Mouse (Mus musculus): Measurements from ENCODE around the gene Atp6v1d. TPM values are rescaled to one million over a fixed set of nuclear protein-coding genes. Genes with fewer than 3 reads are reported as not detected.

The Atp6v1d gene
- total RNA-seq (2021) = 10 to 100 TPM; 48.4 to 57.7 TPM
- long read RNA-seq, experiment 1, transcript Atp6v1d-201 (9 exons, 3,667 nt) = major isoform, 50 of 60 reads
- long read RNA-seq, experiment 1, partial matches to known transcripts = 3 of 60 reads
- long read RNA-seq, experiment 1, other reads (novel, unspliced or antisense) = 7 of 60 reads
- long read RNA-seq, experiment 2, transcript Atp6v1d-201 (9 exons, 3,667 nt) = major isoform, 85 of 93 reads
- long read RNA-seq, experiment 2, partial matches to known transcripts = 3 of 93 reads
- long read RNA-seq, experiment 2, other reads (novel, unspliced or antisense) = 5 of 93 reads

GRCm38 (mm10) chr12:78861496-78862253 lies at the start of gene Atp6v1d, which contains the start of gene Eif2s1:
TSS of gene Atp6v1d (minus strand) at chr12:78861638.
TSS of gene Eif2s1 (plus strand) at chr12:78861819.
- DNase-seq (ENCODE audit: low spot score in 2 of 2) = peak; percentile 89 to 97

- no peak for DNase-seq (ENCODE audit: low spot score in 2 of 2)
Observed at GRCm38 (mm10) chr12:78910684-78911461, 49.4 kb upstream of the Atp6v1d start.

- no peak for DNase-seq (ENCODE audit: low spot score in 2 of 2)
Observed at GRCm38 (mm10) chr12:78908081-78908605, 46.7 kb upstream of the Atp6v1d start.

DNA sequence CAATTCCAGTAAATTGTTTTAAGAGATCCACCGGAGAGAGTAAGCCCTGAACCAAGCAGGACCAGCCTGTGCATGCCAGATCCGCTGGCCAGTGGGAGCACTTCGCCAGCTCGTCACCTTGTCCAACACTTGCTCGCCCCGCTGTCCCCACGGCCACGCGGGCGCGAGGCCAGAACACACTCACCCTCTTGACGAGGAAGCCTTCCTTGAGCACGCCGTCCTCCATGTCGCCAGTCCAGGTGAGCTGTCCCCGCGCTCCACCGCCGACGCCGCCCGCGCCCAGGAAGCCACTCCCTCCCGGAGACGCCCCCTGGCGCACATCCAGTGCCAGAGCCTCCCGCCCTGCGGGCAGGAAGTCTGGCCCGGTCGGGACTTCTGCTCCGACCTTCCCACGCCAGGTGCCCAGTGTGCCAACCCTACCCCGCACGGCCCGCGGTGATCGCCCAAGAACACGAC lies 45.3 kb upstream of the Atp6v1d start, which contains the start of gene Plek2:
Gene Plek2, minus strand, starts transcription at position 258 of the 456 bp plus-strand sequence.
- peak; percentile 43 to 56 for DNase-seq (ENCODE audit: low spot score in 2 of 2)

GRCm38 (mm10) chr12:78904499-78904898 lies 43.1 kb upstream of the Atp6v1d start:
- no peak for DNase-seq (ENCODE audit: low spot score in 2 of 2)

GRCm38 (mm10) chr12:78903313-78903712 lies 41.9 kb upstream of the Atp6v1d start:
- no peak for DNase-seq (ENCODE audit: low spot score in 2 of 2)

GRCm38 (mm10) chr12:78901467-78901866 lies 40.0 kb upstream of the Atp6v1d start:
- no peak for DNase-seq (ENCODE audit: low spot score in 2 of 2)

GRCm38 (mm10) chr12:78897861-78898260 lies 36.4 kb upstream of the Atp6v1d start:
- no peak for DNase-seq (ENCODE audit: low spot score in 2 of 2)

GRCm38 (mm10) chr12:78891149-78891548 lies 29.7 kb upstream of the Atp6v1d start:
- DNase-seq (ENCODE audit: low spot score in 2 of 2) = no peak

- no peak for DNase-seq (ENCODE audit: low spot score in 2 of 2)
Observed at GRCm38 (mm10) chr12:78890062-78890461, 28.6 kb upstream of the Atp6v1d start.

DNA sequence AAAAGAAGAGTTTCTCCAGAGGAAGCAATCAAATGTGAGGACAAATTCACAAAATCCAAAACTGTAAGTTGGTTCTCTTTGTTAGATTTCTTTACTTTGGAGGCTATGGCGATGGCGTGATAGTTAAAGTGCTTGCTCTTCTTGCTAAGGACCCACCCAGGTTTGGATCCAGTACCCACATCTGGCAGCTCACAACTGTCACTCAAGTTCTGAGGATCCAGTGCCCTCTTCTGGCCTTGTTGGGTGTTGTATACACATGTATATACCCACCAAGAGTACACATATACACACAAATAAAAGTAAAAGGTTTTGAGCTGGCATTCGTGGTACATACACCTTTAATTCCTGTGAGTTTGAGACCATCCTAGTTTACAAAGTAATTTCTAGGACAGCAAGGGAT lies 13.1 kb upstream of the Atp6v1d start:
- DNase-seq (ENCODE audit: low spot score in 2 of 2) = no peak

GRCm38 (mm10) chr12:78868115-78868514 lies 6.7 kb upstream of the Atp6v1d start:
- DNase-seq (ENCODE audit: low spot score in 2 of 2) = no peak

DNA sequence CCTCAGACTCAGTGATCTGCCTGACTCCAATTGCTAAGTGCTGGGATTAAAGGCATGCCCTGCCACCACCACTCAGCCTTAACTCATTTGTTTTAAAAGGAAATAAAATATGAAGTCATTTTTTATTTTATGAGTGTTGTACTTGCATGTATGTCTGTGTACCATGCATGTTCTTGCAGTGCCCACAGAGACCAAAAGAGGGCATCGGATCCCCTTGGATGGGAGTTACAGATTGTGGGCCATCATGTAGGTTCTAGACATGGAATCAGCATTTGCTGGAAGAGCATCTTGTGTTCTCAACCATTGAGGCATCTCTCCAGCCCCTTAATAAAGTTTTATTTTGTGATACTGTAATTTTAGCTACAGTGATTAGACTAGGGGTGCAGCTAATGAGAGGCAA lies 4.0 kb upstream of the Atp6v1d start:
- DNase-seq (ENCODE audit: low spot score in 2 of 2) = no peak

GRCm38 (mm10) chr12:78862254-78862730 lies 854 bp upstream of the Atp6v1d start:
- DNase-seq (ENCODE audit: low spot score in 2 of 2) = no peak

GRCm38 (mm10) chr12:78860921-78861495 lies 430 bp downstream of the Atp6v1d start:
- no peak for DNase-seq (ENCODE audit: low spot score in 2 of 2)

GRCm38 (mm10) chr12:78848246-78848645 lies 13.2 kb downstream of the Atp6v1d start:
- DNase-seq (ENCODE audit: low spot score in 2 of 2) = no peak

GRCm38 (mm10) chr12:78842429-78842828 lies 19.0 kb downstream of the Atp6v1d start:
- DNase-seq (ENCODE audit: low spot score in 2 of 2) = no peak

DNA sequence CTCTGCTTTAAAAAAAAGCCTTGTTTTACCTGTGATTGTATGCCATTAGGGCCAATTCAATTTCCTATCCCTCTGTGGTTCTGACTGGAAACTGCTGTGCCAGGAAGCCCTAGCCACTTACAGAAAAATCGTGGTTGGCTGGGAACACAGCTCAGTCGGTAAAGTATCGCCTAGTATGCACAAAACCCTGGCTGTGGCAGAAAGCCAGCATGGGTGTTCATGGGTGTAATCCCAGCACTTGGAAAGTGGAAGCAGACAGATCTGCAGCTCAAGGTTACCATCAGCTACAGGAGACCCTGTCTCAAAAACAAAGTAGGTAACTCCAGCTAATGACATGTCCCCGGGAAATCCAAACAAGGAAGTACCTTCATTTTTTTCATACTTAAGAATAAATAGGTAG lies 21.5 kb downstream of the Atp6v1d start:
- no peak for DNase-seq (ENCODE audit: low spot score in 2 of 2)

DNA sequence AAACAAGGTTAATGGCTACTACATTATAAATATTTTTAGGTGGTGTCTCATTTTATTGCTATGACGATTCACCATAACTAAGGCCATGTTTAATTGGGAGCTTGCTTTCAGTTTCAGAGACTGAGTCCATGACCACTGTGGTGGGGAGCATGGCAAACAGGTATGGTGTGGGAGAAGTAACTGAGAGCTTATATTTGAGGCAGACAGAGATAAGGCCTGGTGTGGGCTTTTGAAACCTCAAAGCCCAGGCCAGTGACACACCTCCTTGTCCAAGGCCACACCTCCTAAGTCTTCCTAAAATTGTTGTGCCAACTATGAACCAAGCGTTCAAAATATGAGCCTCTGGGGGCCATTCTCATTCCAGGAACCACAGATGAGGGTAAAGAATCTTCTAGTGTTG lies 26.9 kb downstream of the Atp6v1d start:
- no peak for DNase-seq (ENCODE audit: low spot score in 2 of 2)

GRCm38 (mm10) chr12:78814437-78814836 lies 47.0 kb downstream of the Atp6v1d start:
- no peak for DNase-seq (ENCODE audit: low spot score in 2 of 2)

DNA sequence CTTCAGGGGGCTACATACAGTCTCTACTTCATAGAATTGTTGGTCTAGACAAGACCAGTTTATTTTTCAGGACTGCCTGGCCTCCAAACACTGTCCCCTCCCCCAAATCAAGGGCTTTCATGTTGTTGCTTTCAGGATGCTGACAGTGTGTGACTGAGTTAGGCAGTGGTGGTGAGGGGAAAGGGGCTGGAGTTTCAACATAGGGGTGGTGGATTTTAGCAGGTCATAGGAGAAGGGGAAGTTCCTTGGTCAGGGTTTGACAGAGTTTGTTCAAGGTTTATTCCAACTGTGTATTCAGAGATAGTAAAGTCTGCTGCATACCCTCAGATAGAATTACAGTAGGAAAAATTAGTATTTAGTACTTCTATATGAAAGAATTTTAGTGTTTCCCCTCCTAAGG lies 59.6 kb downstream of the Atp6v1d start:
- no peak for DNase-seq (ENCODE audit: low spot score in 2 of 2)
